Mouse (Mus musculus): ENCODE measurements around the gene Zbtb44. TPM values are rescaled to one million over a fixed set of nuclear protein-coding genes. Genes with fewer than 3 reads are reported as not detected.

Zbtb44 gene
- polyA plus RNA-seq, 1 experiment from 2014 or later: 4.1 TPM

- Histone ChIP-seq H3K27me3 (ENCODE audit: poor library complexity, severe bottlenecking) (peaks cover 20% of the 10 kb centered on the region), H3K4me1 (peaks cover 9% of the 10 kb centered on the region), H3K36me3 (replicated peaks) (no peaks in the 10 kb centered on the region), H3K27ac (0 out of 2 replicates have a peak overlapping the region, but pooled peaks have one; percentile 41), H3K9me3 (no peaks in the 10 kb centered on the region), H3K4me3 (peak overlapping the region; percentile 35)
- peak; percentile 71 for DNase-seq (ENCODE audit: extremely low spot score, low spot score)
- 7% methylated on average over 15 of the region's 15 CpGs for WGBS
These were observed 51.7 kb downstream of the Zbtb44 start for GRCm38 (mm10) chr9:31082054-31082666.

GRCm38 (mm10) chr9:31082771-31083170, 52.3 kb downstream of the Zbtb44 start:
- H3K36me3 ChIP-seq (replicated peaks): no peaks in the 10 kb centered on the region
- peaks cover 21% of the 10 kb centered on the region for H3K27me3 ChIP-seq (ENCODE audit: poor library complexity, severe bottlenecking)
- 78% methylated on average over 6 of the region's 6 CpGs for WGBS
- DNase-seq (ENCODE audit: extremely low spot score, low spot score): peak; percentile 12
- H3K4me3 ChIP-seq: no peak overlapping the region
- H3K9me3 ChIP-seq: no peaks in the 10 kb centered on the region
- no peak overlapping the region for H3K27ac ChIP-seq
- peaks cover 9% of the 10 kb centered on the region for H3K4me1 ChIP-seq

- 78% methylated on average over 5 of the region's 5 CpGs for WGBS
These were observed 55.1 kb downstream of the Zbtb44 start for GRCm38 (mm10) chr9:31085556-31085955.

DNA sequence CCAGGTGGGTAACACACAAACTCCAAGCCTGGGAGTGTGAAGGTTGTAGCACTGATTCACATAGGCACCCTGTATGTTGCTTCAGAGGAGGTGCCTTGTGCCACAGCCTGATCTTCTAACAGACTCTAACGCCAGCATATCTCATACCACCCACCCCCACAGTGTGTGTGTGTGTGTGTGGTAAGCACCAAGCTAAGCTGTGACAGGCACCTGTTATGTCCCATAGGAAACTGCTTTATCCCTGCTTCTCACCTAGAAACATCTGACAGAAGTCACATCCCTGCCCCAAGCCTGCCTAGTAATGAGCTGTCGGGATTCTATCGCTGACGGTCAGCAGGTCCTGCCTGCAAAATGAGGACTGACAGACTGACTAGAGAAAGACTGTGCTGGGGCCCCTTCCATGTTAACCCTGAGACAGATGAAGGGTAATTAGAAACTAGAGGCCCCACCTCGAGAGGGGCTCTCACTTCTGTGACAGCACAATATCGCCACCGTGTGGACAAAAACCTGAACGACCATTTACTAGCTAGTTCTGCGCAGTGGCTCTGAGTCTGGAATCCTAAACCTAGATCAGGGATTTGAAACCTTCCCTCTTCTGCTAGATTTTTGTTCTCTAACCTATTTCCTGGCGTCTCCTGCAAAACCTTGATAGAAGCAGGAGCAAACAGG, 55.8 kb downstream of the Zbtb44 start:
- peak; percentile 75 for DNase-seq (ENCODE audit: extremely low spot score, low spot score)
- Histone ChIP-seq H3K27me3 (ENCODE audit: poor library complexity, severe bottlenecking) (peaks cover 21% of the 10 kb centered on the region), H3K9me3 (no peaks in the 10 kb centered on the region), H3K27ac (no peak overlapping the region), H3K4me1 (peaks cover 9% of the 10 kb centered on the region), H3K36me3 (replicated peaks) (no peaks in the 10 kb centered on the region), H3K4me3 (no peak overlapping the region)
- 18% methylated on average over 10 of the region's 10 CpGs for WGBS

More at GRCm38 (mm10) chr9:31085556-31085955, 55.1 kb downstream of the Zbtb44 start:
- no peaks in the 10 kb centered on the region for H3K36me3 ChIP-seq (replicated peaks)
- no peak for DNase-seq (ENCODE audit: extremely low spot score, low spot score)
- H3K4me3 ChIP-seq: no peak overlapping the region
- no peaks in the 10 kb centered on the region for H3K9me3 ChIP-seq
- peaks cover 9% of the 10 kb centered on the region for H3K4me1 ChIP-seq
- peaks cover 21% of the 10 kb centered on the region for H3K27me3 ChIP-seq (ENCODE audit: poor library complexity, severe bottlenecking)
- no peak overlapping the region for H3K27ac ChIP-seq

- Histone ChIP-seq H3K27ac (no peak overlapping the region), H3K27me3 (ENCODE audit: poor library complexity, severe bottlenecking) (peaks cover 21% of the 10 kb centered on the region), H3K36me3 (replicated peaks) (no peaks in the 10 kb centered on the region), H3K9me3 (no peaks in the 10 kb centered on the region), H3K4me1 (peaks cover 9% of the 10 kb centered on the region), H3K4me3 (no peak overlapping the region)
- WGBS: 86% methylated on average over 7 of the region's 7 CpGs
- no peak for DNase-seq (ENCODE audit: extremely low spot score, low spot score)
These were observed 56.3 kb downstream of the Zbtb44 start for GRCm38 (mm10) chr9:31086754-31087145.

GRCm38 (mm10) chr9:31087466-31087865, 57.0 kb downstream of the Zbtb44 start:
- Histone ChIP-seq H3K36me3 (replicated peaks) (no peaks in the 10 kb centered on the region), H3K4me3 (no peak overlapping the region), H3K9me3 (no peaks in the 10 kb centered on the region), H3K27ac (no peak overlapping the region), H3K4me1 (peaks cover 4% of the 10 kb centered on the region), H3K27me3 (ENCODE audit: poor library complexity, severe bottlenecking) (peaks cover 21% of the 10 kb centered on the region)
- 77% methylated on average over 4 of the region's 4 CpGs for WGBS
- DNase-seq (ENCODE audit: extremely low spot score, low spot score): peak; percentile 12

DNA sequence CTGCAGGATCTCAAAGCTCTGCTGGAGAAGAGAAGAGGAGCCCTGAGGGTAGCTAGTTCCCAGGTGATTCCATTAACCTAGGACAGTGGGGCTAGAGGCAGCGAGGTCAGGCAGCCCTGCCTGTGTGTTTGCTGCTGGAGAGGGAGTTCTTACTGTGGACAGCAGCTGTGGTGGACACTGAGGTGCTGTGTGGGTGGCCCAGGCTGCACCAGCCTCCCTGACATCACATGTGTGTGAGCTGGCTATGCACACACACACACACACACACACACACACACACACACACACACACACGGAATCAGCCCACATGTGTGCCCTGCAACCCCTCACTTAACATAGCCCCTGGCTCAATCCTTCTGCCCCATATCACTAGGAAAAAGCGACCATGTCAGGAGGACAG, 57.7 kb downstream of the Zbtb44 start:
- Histone ChIP-seq H3K9me3 (no peaks in the 10 kb centered on the region), H3K36me3 (replicated peaks) (no peaks in the 10 kb centered on the region), H3K27ac (no peak overlapping the region), H3K4me3 (no peak overlapping the region), H3K4me1 (peaks cover 4% of the 10 kb centered on the region), H3K27me3 (ENCODE audit: poor library complexity, severe bottlenecking) (peaks cover 16% of the 10 kb centered on the region)
- 75% methylated on average over 3 of the region's 3 CpGs for WGBS
- peak; percentile 13 for DNase-seq (ENCODE audit: extremely low spot score, low spot score)

GRCm38 (mm10) chr9:31088883-31089282, 58.4 kb downstream of the Zbtb44 start:
- peaks cover 4% of the 10 kb centered on the region for H3K4me1 ChIP-seq
- DNase-seq (ENCODE audit: extremely low spot score, low spot score): peak; percentile 14
- H3K9me3 ChIP-seq: no peaks in the 10 kb centered on the region
- H3K36me3 ChIP-seq (replicated peaks): no peaks in the 10 kb centered on the region
- no peak overlapping the region for H3K27ac ChIP-seq
- H3K4me3 ChIP-seq: no peak overlapping the region
- 84% methylated on average over 4 of the region's 4 CpGs for WGBS
- H3K27me3 ChIP-seq (ENCODE audit: poor library complexity, severe bottlenecking): peaks cover 11% of the 10 kb centered on the region

DNA sequence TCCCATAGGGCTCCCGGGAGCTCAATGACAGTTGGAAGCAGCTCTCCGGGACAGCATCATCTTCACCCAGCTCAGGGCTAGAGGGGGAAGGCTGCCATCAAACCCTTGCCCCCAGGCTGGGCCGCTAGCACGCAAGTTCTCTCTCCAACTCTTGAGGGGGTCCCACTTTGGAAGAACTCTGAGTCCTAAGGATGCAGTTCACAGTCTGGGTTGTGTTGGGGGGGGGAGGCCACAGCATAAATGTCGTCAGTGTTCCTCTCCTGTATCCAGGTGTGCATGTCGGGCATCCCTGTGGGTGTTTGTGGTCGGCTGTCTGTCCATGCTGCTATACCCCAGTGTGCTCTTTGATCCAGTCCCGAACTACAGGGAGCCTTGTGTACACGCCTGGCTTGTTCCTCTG, 59.1 kb downstream of the Zbtb44 start:
- DNase-seq (ENCODE audit: extremely low spot score, low spot score): no peak
- H3K36me3 ChIP-seq (replicated peaks): no peaks in the 10 kb centered on the region
- WGBS: 82% methylated on average over 9 of the region's 9 CpGs

GRCm38 (mm10) chr9:31090081-31091023, 59.9 kb downstream of the Zbtb44 start:
- peaks cover 10% of the 10 kb centered on the region for H3K27me3 ChIP-seq (ENCODE audit: poor library complexity, severe bottlenecking)
- peaks cover 4% of the 10 kb centered on the region for H3K4me1 ChIP-seq
- H3K9me3 ChIP-seq: no peaks in the 10 kb centered on the region
- 79% methylated on average over 29 of the region's 29 CpGs for WGBS
- no peak overlapping the region for H3K4me3 ChIP-seq
- DNase-seq (ENCODE audit: extremely low spot score, low spot score): peak; percentile 12
- no peak overlapping the region for H3K27ac ChIP-seq
- no peaks in the 10 kb centered on the region for H3K36me3 ChIP-seq (replicated peaks)

More for the DNA sequence above, 59.1 kb downstream of the Zbtb44 start:
- H3K9me3 ChIP-seq: no peaks in the 10 kb centered on the region
- peaks cover 11% of the 10 kb centered on the region for H3K27me3 ChIP-seq (ENCODE audit: poor library complexity, severe bottlenecking)
- H3K4me1 ChIP-seq: peaks cover 4% of the 10 kb centered on the region
- no peak overlapping the region for H3K4me3 ChIP-seq
- H3K27ac ChIP-seq: no peak overlapping the region

DNA sequence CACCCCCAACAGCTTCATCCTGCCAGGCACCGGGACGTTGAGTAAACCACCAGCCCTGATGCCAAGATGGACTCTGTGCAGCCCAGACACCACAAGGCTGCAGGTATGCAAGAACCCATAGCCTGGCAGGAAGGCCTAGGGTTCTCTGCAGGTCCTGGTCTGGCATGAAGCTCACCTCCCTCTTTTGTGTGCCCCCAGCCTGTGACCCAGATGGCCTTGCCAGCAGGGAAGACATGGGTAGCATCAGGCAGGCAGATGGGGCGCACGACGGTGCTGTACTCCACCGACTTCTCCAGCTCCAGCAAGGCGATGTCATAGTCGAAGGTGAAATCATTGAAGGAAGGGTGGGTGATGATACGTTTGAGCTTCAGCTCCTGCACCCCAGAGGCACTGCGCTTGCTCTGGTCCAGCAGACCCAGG, 60.7 kb downstream of the Zbtb44 start:
- Histone ChIP-seq H3K9me3 (no peaks in the 10 kb centered on the region), H3K4me3 (no peak overlapping the region), H3K4me1 (peaks cover 2% of the 10 kb centered on the region), H3K27me3 (ENCODE audit: poor library complexity, severe bottlenecking) (peaks cover 7% of the 10 kb centered on the region), H3K36me3 (replicated peaks) (no peaks in the 10 kb centered on the region), H3K27ac (no peak overlapping the region)
- WGBS: 95% methylated on average over 10 of the region's 10 CpGs
- no peak for DNase-seq (ENCODE audit: extremely low spot score, low spot score)

DNA sequence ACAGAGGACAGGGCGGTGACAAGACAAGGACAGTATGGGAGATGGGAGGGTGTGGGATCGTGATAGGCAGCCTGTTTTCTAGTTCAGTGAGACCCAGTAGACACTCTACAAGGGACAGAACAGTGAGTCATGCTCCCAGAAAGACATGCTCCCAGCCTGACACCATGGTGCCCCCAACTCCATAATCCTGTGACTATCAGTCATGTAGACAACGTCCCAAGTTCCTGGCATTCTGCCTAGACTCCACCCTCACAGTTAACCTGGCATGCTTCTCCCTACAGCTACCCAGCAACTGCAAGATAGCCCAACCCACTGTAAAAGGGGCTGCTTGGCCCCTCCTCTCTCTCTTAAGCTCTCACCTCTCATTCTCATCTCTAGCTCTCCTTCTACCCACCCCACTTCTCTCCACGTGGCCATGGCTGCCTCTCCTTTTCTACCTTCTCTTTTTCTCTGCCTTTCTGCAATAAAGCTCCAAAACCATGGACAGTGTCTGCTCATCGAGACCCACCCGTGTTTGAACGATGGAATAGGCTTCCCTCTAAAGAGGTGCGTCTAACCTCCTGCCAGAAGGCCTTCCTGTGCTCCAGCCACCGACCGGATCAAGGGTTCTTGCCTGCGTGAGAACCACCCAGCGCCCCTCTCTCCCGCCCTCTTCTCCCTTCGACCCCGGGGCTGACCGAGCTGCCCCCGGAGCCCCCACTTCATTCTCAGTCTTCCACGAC, 61.8 kb downstream of the Zbtb44 start:
- 90% methylated on average over 18 of the region's 18 CpGs for WGBS

More for the DNA sequence above, 61.8 kb downstream of the Zbtb44 start:
- no peaks in the 10 kb centered on the region for H3K36me3 ChIP-seq (replicated peaks)
- DNase-seq (ENCODE audit: extremely low spot score, low spot score): no peak
- H3K4me3 ChIP-seq: no peak overlapping the region
- H3K27ac ChIP-seq: no peak overlapping the region
- peaks cover under 1% of the 10 kb centered on the region; the same call in 1 of the 2 replicates for H3K27me3 ChIP-seq (ENCODE audit: poor library complexity, severe bottlenecking)
- no peaks in the 10 kb centered on the region for H3K4me1 ChIP-seq
- no peaks in the 10 kb centered on the region for H3K9me3 ChIP-seq
